Mouse (Mus musculus) lung, embryonic 15.5 days (tissue): Measurements from ENCODE around the gene Nipsnap3a. TPM values are rescaled to one million over a fixed set of nuclear protein-coding genes. Genes with fewer than 3 reads are reported as not detected.

ENCODE experiments used
- polyA plus RNA-seq: library from polyadenylated mRNA; unstranded; fragments of >200 nt; fragmentation: Nextera tagmentation; extraction: Ambion mirVana; gene quantifications from 2 replicates; pipeline ENCODE4 v1.2.1, GENCODE M21; 2015

Nipsnap3a gene
- polyA plus RNA-seq, 1 experiment from 2014 or later, result not detected

Other genes with a start within 250 kb of the Nipsnap3a start
- gene Olfr275, start 174.7 kb upstream of the Nipsnap3a start, polyA plus RNA-seq, result not detected in 2 replicates
- not detected in 2 replicates for gene Olfr273, start 130.0 kb upstream of the Nipsnap3a start, polyA plus RNA-seq
- gene Olfr272, start 70.1 kb upstream of the Nipsnap3a start, polyA plus RNA-seq, result not detected in 2 replicates
- gene Olfr270, start 24.7 kb upstream of the Nipsnap3a start, polyA plus RNA-seq, result not detected in 2 replicates
- gene Nipsnap3b, start 22.6 kb downstream of the Nipsnap3a start, polyA plus RNA-seq, result 81.5 and 84.6 TPM in 2 replicates
- 9.1 and 9.3 TPM in 2 replicates for gene Abca1, start 170.6 kb downstream of the Nipsnap3a start, polyA plus RNA-seq